Mouse (Mus musculus) spleen, adult 2 months (tissue): Measurements from ENCODE around the gene Arid5a.

Source experiments
- CTCF ChIP-seq: fragments of 200-500 bp; IDR thresholded peaks from 2 replicates; pipeline ENCODE4 v1.5.1; 2011; ENCODE audit warnings: mild to moderate bottlenecking, inconsistent platforms; ENCODE audit not compliant: insufficient read depth, insufficient read length, insufficient replicate concordance; ENCODE audit errors: extremely low read depth
- POLR2A ChIP-seq: fragments of 200-500 bp; IDR thresholded peaks from 2 replicates; pipeline ENCODE4 v1.6.1; 2011; ENCODE audit warnings: low read depth, low read length, inconsistent platforms

- TF ChIP-seq CTCF (no peak), POLR2A (no peak)
These were observed 7.6 kb downstream of the Arid5a start for GRCm38 (mm10) chr1:36314959-36315775.
